In the genomic region with DNA sequence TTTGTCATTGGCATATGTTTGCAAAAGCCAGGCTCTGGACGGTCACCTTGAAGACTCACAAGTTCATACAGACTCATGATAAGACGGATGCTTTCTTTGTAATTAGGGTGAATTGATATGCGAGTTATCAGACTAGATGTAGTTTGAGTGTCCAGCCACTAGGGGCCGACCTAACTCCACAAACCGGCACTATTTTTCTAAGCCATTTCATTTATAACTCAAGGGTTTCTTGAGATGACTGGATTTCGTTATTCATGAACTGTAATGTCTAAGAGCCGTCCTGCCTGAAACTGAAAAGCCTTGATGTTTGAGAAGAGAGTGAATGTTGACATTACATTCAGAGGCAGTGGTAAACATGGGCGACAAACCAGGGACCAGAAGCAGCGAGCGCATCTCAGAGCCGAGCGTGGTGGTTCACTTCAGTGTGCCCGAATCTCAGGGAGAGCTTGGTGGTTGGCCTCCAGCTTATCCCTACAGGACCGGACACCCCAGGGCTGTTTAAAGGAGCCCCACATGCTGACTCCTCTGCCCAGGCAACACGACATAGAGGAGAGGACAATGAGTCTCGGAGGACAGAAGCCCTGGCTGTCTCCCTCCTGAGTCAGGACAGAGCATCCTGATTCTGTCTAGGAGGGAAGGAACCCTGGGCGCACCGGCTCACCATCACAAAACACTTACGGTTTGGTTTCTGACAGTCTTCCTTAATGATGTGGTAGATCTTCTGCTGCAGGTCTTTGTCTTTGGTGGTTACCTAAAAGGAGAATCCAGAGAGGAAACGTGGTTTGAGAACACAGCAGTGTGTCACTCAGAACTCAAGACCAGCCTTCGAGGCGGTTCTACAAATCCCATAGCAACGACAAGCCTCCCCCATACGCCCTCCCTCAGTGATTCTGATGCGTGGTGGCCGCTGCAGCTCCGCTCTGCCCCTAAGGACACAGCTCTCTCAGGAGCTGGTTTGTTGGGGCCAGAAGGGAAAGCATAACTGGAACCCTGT, we compare ENCODE assay signal across 8 mouse cellular contexts. TPM values are rescaled to one million over a fixed set of nuclear protein-coding genes. Genes with fewer than 3 reads are reported as not detected.
A peak's percentile ranks its signal among the peaks of the same experiment; 100 is the strongest.
DNase-seq lines count a peak whose midpoint lies in the region; ATAC-seq lines count a peak whose summit lies in the region.

No protein-coding gene starts in this region.

- no peak overlapping the region; the same call in 1 of the 2 replicates for H3K4me3 ChIP-seq in liver, embryonic 13.5 days (replicated peaks)

- H3K9me3 ChIP-seq in liver, embryonic 13.5 days (replicated peaks) = no peaks in the 10 kb centered on the region

- intact Hi-C loops in gastrocnemius, postnatal 14 days (cut with DNase I; ENCODE audit: low total_unique reads) = loop anchor here (5.0 to 10.0 kb wide), 2 partner anchors 137 to 315 kb away; no protein-coding TSS in a partner anchor

- no peaks in the 10 kb centered on the region for H3K27me3 ChIP-seq in liver, embryonic 13.5 days

- H3K27ac ChIP-seq in liver, embryonic 13.5 days = peak overlapping the region; percentile 50; the same call in 1 of the 2 replicates

- H3K4me2 ChIP-seq in liver, embryonic 13.5 days = peak overlapping the region; percentile 46

- DNase-seq in A20 (ENCODE audit: low read depth, low spot score) (peak; percentile 61), MN1 (ENCODE audit: low spot score) (peak; percentile 70)
- peak; percentile 64 to 70 for DNase-seq in cerebellum, postnatal 36 days
- DNase-seq in gastrocnemius, postnatal 14 days = peak; percentile 55
- peak; percentile 42 to 77 for DNase-seq in kidney, postnatal 36 days
- DNase-seq in liver, embryonic 13.5 days = peak; percentile 39
- DNase-seq in natural killer cell, adult 2 months (ENCODE audit: low spot score in 2 of 2) = peak; percentile 66 to 75
- DNase-seq in thymus, postnatal 14 days = peak; percentile 78

- no peak for ATAC-seq in liver, embryonic 13.5 days (ENCODE audit: low read depth)

- no peak overlapping the region for H3K9ac ChIP-seq in liver, embryonic 13.5 days

- H3K36me3 ChIP-seq in liver, embryonic 13.5 days = no peaks in the 10 kb centered on the region

- 27% methylated on average over 27 of the region's 27 CpGs for WGBS in liver, embryonic 13.5 days (ENCODE audit: insufficient replicate concordance)

- peaks cover 56% of the 10 kb centered on the region for H3K4me1 ChIP-seq in liver, embryonic 13.5 days (replicated peaks)

RNA-seq across cellular contexts. Expression of a gene that starts 29.9 kb away (rescaled TPM):
- total RNA-seq in gastrocnemius, postnatal 14 days (2021) = 10 to 100 TPM in 1 of 2 experiments, 1 to 10 TPM in 1; 6.8 to 11.2 TPM
- 11.6 and 12.7 TPM in 2 replicates for polyA plus RNA-seq in liver, embryonic 13.5 days (2015; fragmentation: Nextera tagmentation; extraction: Ambion mirVana)

RNA-seq across cellular contexts. Expression of a gene that starts 43.2 kb away (rescaled TPM):
- 10 to 100 TPM; 50.6 to 58.9 TPM for total RNA-seq in gastrocnemius, postnatal 14 days (2021)
- polyA plus RNA-seq in liver, embryonic 13.5 days (2015; fragmentation: Nextera tagmentation; extraction: Ambion mirVana) = 0.54 and 0.62 TPM in 2 replicates
